Mouse (Mus musculus) right cerebral cortex, postnatal 36 days (tissue): ENCODE data around the gene Usp20.
A peak's percentile ranks its signal among the peaks of the same experiment; 100 is the strongest.

Source experiments
- DNase-seq, 2 experiments: peaks; one replicate each; pipeline ENCODE4 v3.0.0; 2022; ENCODE audit warnings: low spot score in 2 of 2, mixed read lengths in 1 of 2

Usp20 gene

DNA sequence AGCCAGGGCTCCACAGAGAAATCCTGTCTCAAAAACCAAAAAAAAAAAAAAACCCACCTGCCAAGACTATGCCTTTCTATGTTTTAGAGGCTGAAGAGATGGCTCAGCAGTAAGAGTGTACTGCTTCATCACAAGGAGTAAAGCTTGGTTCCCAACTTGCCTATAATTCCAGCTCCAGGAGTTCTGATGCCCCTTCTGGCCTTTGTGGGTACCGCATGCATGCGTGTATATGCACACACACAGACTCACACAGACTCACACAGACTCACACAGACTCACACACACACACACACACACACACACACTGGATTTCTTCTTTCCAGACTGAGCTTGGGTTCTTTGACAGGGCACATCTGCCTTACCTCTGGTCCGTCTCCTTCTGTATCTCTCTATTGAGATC, 58.0 kb downstream of the Usp20 start:
- no peak for DNase-seq

DNA sequence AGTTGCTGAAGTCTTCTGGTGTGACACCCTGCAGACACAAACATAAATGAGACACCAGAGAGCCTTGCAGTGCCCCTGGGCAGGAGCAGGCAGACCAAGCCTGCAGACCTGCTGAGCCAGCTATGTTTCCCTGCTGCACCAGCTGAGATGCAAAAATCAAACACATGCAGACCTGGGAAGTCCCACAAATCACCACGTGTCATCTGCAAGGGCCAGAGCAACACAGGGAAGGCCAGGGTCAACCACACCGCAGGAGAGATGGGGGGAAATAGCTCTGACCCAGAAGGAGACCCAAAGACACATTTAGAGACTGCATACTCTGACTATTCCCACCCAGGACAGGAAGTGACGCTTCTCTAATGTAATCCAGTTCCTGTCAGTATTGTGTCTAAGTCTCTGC, 58.4 kb downstream of the Usp20 start:
- no peak for DNase-seq

DNA sequence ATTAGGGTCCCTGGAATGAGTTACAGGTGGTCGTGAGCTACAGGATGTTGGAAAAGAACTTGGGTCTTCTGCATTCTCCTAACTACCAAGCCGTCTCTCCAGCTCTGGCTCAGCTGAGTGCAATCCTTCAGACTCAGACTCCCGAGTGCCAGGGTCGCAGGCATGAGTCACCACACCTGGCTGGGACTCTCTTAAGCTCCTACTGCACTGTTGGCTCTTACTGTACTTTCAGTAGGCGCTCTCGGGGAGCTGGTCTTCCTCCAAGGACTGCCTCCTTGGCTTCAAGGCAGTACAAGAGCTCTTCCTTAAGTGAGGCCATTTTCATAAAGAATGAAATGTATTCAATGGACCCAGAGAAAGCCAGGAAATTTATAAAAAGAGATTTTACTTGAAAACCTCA, 59.3 kb downstream of the Usp20 start:
- DNase-seq, result peak in 1 of 2 experiments; percentile 29

DNA sequence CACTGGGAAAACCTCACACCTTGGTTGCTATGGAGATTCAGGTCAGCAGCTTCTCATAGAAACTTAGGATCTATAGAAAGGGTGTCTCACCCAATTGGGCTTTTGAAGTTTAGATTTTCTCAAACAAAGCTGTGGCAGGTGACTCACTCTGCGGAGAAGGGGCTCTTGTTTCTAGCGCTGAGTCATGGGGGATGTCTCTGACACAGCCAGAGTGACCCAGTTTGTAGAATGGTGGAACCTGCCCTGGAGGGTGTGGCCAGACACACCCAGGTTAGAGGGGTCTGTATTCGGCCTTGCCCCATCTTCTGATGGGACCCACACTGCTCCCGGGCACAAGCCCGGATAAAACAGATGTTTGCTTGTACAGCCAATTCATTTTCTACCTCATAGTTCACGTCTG, 60.8 kb downstream of the Usp20 start:
- no peak for DNase-seq

DNA sequence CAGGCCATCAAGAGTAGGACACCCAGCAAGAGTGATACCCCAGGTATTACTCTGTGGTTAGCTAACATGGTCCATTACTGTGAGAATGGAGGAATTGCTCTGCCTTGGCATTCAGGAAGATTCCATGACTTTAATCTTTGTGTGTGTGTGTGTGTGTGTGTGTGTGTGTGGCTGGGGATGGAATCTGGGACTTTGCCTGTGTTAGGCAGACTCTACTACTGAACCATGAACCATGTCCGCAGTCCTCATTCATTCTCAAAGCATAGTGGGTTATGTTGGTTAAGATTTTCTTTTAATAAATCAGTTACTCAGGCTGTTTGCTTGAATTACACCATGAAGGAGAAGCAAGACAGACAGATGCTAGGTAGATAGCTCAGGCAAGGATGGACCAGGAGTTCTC, 61.8 kb downstream of the Usp20 start:
- DNase-seq, result no peak

DNA sequence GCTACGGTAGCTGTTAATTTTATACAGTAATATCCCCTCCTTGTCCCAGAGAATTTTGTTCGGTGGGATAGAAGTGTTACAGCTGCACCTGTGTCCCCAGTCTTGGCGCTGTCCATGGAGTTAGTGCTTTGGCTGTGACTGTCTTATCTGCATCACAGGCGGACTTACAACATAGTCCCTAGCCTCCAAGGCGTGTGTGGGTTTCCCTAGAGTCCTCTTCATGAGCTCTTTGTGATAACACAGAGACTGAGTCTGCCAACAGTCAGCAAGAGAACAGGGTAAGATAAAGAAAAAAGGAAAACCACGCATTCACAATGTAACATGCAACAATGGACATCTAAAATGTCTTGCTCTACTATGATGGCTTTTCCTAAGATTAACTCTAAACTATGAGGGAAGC, 66.0 kb downstream of the Usp20 start:
- no peak for DNase-seq

DNA sequence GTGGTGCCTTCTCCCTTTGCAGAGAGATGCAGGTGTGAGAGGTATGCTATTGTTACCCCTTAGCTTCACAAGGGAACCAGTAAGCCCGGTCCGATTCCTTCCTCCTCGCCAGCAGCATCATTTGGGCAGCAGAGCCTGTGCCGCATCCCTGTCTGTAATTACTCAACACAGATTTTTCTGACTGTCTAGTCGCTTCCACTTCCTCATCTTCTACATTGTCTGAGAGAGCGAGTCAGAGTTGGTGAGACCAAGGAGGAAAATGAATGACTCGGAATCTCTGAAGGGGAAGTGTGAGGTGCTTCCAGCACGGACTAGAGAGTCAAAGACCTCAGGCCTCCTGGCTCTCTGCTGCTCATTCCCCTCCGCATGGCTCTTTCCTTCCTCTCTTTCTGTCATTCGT, 70.4 kb downstream of the Usp20 start:
- DNase-seq, result no peak

DNA sequence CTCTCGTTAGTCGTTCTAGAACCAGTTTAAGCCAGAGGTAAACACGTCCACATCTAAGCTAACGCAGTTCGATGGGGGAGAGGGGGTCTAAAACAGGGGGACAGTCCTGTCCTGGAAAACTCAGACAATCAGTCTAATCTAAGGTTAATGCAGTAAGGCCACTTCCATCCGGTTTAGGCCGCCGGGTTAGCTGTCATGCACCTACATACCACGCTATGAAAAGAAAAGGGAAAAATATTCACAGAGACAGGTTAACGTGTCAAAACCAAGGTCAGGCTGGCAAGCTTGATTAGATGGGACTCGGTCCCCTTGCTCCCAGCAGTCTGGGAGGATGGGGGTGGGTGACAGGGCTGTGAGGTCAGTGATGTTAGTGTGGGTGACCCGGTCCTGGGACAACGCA, 71.3 kb downstream of the Usp20 start:
- DNase-seq, result no peak

DNA sequence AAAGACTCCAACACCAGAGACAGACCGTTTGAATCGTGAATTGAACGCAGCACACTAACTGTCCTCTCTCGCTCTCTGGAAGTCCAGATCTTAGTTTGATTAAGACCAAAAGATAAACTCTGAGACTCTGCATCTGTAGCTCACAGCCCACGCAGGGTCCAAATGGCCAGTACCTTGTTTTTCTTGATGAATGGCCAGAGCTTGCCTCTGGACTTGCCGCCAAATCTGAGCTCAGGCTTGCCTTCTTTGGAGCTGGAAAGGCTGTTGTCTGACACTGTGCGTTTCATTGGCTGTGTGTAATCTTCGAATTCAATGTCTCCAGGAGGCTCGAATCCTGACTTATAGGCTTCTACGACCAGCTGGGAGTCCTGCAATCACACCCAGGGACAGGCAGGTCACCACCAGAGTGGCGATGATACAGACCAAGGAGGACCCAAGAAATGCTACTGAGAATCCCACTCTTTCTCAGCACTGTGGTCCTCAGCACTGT, 71.8 kb downstream of the Usp20 start:
- DNase-seq, result no peak

DNA sequence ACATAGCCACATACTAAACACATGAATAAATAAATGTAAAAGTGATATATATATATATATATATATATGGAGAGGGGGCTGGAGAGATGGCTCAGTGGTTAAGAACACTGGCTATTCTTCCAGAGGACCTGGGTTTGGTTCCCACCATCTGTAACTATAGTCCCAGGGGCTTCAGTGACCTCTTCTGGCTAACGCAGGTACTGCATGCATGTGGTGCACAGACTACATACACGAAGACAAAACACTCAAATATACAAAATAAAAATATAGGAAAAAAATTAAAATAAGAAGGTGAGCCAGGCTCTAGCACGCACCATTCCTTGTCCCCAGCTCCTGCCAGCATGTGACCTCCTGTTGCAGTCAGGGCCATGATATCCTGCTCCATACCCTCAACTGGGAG, 74.0 kb downstream of the Usp20 start:
- DNase-seq, result no peak

DNA sequence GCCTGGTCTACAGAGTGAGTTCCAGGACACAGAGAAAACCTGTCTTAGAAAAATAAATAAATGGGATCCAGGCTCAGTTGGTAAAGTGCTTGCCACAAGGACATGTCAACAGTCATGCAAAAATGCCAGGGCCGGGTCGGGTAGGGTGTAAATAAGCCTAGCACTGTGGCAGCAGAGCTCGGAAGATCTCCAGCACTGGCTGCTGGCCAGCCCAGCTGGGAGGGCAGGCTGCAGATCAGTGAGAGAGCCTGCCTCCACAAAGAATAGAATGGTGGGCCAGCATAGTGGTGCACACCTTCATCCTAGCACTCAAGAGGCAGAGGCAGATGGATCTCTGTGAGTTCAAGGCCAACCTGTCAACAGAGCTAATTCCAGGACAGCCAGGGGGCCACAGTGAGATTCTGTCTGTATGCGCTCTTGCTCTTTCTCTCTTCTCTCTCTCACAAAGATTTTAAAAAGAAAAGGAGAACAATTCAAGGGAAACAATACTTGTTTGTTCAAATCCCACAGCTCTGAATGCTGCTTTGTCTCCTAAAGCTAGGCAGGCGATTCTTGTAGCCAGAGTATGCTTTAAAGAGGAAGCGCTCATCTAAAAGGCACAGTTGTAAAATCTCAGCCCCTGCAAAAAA, 75.6 kb downstream of the Usp20 start:
- DNase-seq, result no peak

DNA sequence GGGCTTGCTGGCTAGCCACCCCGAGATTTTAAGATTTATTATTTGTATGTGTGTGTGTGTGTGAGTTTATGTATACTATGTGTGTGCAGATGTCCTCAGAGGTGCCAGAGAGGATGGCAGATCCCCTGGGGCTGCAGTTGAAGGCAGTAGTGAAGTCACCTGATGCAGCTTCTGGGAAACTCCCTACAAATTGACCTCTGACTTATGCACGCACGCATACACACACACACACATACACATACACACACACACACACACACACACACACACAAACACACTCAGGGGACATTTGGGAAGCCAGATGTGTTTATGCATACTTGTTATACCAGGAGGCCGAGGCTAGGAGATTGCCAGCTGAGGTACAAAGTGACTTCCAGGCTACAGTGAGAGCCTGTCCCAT, 76.4 kb downstream of the Usp20 start:
- no peak for DNase-seq

DNA sequence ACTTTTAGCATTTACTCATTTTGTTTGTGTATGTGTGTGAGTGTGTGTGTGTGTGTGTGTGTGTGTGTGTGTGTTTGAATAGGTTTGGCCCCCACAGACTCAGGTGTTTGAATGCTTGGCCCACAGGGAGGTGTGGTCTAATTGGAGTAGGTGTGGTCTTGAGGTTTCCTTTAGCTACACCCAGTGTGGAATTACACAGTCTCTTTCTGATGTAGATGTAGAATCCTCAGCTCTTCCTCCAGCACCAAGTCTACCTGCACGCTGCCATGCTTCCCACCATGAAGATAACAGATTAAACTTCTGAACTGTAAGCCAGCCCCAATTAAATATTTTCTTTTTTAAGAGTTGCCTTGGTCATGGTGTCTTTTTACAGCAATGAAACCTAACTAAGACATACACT, 78.2 kb downstream of the Usp20 start:
- DNase-seq, result no peak

DNA sequence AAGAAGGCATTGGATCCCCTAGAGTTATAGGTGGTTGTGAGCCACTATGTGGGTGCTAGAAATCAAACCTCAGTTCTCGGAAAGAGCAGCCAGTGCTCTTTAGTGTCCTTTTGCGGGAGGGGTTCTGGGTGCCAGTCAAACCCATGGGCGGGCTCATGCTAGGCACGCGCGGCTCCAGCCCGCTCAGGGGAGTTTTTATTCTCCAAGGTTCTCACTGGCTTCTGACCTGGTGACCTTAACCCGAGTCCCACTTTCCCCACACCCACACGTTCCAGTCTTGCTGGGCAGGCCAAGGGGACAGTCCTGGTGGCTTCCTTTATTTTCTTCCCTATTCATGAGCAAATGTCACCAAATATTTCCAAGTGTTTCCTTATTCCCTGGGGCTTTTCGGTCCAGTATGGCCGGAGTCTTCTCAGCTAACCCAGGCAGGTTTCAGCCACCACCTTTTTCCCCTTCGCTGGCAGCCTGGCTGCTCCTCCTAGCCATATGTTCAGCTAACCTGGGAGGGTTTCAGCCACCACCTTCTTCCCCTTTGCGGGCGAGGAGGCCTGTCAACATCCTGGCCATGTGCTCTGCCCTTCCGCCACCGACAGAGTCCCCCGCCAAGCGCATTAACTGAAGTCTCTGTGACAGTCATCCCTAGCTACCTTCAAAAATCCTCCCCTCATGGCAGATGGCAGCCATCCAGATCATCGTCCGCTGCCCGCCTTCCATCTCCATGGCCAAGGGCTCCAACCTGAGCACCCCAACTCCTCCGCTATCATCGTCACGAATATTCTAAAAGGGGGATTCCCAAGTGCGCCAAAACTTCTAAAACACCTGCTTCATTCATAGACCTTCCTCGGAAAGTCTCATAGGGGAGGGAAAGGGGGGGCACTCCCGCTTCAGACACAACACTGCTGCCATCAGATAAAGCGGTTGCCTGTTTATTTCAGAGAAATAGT, 79.0 kb downstream of the Usp20 start:
- no peak for DNase-seq

DNA sequence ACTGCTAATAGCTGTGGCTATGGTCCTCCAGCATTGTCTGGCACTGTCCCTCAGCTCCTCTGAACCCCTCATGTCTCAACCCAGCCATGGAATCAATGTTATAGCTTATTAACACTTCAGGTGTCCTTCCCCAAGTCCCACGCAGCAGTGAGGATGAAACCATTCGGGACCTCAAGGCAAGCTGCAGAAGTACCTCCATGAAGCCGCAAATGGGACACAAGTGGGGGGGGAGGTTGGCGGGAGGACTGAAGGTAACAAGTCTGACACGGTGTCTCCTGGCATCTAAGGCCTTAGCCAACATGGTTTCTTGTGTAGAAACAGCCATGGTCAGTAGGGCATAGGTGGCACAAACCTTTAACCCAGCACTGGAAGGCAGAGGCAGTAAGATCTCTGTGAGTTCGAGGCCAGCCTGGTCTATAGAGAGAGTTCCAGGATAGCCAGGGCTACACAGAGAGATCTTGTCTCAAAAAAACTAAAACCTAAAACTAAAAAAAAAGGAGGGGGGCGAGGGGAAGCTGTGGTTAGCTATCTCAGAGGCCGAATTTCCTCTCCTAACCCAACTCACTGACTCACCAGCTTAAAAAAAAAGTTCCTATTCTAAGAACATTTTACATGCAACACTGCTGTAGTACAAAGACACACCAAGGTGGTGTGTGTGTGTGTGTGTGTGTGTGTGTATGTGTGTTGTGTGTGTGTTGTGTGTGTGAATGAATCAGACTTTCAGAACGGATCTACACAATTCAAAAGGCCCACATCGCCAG, 80.0 kb downstream of the Usp20 start:
- no peak for DNase-seq

DNA sequence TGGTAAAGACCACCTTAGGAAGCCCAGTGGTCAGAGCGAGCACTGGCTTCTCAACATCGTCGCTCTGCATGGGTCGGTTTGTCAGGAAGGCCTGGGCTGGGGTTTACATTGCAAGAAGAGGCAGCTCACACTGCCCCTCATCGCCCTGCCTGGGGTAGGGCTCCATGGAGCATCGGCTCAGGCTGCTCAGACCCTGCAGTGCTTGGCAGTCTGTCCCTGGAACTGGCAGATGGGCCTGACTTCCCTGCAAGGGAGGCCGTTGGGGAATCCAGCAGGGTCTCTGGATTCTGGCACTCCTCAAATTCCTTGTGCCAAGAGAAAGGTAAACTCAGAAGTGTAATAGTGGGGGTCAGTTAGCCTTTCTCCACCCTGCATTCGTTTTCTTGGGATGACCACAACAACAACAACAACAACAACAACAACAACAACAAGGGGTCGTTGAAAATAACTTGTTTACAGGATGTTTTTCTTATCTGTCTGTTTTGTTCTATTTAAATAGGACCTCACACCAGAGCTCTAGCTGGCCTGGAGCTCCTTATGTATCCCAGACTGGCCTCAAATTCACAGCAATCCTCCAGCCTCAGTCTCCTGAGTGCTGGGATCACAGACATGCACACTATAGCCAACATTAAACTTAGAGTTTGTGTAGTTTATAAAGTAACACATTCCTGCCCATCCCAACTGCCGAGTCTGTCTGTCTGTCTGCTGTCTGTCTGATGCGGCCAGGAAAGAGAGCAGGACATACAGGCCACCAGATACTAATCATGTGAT, 84.1 kb downstream of the Usp20 start:
- no peak for DNase-seq

DNA sequence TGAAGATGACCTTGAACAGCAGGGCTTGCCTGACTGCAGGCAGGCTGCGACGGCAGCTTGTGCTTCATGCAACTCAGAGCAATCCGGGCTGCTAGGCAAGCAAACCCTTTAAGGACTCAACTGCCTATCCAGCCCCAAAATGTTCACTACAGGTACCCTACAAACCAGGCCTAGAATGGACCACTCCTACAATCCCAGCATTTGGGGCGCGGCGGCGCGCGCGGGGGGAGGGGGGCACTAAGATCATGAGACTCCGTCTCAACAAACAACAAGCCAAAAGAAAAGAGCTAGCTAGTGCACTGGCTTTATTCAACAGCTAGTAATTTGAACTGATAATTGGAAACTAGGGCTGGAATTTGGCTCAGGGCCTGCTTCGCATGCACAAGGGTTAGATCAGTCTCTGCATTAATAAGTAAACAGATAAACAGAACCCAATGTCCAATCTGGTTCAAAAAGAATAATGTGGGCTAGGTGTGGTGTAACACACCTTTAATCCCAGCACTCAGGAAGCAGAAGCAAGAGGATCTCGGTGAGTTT, 85.0 kb downstream of the Usp20 start:
- no peak for DNase-seq

DNA sequence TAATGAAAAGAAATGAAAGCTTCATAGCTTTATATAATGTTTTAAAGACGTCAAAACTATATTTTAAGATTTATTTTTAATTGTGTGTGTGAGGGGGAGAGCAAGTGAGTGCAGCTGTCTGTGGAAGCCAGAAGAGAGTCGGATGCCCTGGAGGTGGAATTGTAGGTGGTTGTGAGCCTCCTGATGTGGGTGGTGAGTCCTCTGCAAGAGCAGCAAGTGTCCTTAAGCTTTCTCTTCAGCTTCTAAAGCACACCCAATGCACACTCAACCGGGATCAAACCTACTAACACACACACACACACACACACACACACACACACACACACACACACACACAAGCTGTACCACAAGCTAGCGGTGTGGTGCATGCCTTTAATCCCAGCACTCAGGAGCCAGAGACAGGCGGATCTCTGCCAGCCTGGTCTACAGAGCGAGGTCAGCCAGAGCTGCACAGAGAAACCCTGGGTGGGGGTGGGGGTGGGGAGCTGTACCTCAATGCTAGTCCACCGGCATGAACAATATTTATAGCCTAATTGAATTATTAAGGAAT, 85.7 kb downstream of the Usp20 start:
- peak; percentile 37 to 65 for DNase-seq

DNA sequence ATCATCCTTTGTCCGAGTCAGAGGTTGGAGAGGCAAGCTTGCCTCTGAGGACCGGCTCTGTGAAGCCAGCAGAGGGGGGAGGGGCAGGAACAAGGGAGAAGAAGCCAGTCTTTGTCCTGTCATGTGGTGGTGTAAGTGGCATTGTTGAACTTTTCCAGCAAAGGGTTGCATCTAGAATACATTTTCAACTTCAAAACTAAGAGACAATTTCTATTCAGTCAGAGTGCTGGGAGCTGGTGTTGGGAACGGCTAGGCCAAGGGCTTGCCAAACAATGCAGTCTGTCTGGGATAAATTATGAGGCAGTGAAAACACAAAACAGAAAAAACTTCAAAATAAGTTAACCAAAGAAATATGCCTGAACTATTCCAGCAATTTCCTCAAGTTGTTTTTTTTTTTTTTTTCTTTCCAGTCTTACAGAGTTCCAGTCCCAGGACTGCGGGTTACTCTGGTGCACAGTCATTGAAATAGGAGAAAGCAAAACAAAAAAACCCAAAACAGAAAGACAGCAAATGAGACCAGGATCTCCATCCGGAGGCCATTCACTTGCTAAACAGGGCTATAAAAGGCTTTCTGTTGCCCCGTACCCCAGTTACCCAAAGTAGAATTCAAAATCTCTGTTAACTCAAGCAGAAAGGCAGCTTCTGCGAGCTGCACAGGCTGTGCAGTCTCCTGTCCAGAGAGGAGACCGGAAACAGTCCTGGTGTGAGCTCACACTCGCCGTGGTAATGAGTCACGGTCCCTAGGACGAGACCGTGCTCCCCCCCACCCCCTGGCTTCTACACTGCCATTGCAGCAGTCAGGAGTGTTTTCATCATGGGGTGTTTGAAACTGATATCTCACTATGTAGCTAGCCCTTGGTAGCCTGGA, 86.4 kb downstream of the Usp20 start:
- peak; percentile 31 to 43 for DNase-seq

DNA sequence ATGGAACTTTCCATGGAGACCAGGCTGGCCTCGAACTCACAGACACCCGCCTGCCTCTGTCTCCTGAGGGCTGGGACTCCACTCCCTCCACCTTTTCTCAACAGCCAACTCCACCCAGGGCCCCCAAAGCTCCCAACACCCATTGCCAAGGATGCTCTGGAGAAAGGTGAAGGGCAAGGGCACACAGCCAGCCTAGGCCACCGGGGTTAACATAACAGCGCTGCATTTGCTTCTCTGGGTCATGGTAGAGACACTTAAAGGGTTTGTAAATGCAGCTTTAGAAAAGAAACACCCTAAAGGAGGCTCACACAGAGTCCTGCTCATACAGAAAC, 87.0 kb downstream of the Usp20 start:
- no peak for DNase-seq
